Mouse (Mus musculus) liver, adult (tissue): ENCODE results near the gene Arl2bp.

Experiments used
- GATA4 ChIP-seq: IDR thresholded peaks from 2 replicates; pipeline ENCODE4 v1.6.1; 2014; ENCODE audit warnings: mild to moderate bottlenecking, low read length; ENCODE audit not compliant: insufficient replicate concordance

Arl2bp gene

GRCm38 (mm10) chr8:94666456-94667308, at the start of gene Arl2bp:
Gene Arl2bp, plus strand, starts transcription at chr8:94666600.
- TF ChIP-seq GATA4: no peak

GRCm38 (mm10) chr8:94624885-94625284, 41.5 kb upstream of the Arl2bp start:
- TF ChIP-seq GATA4: no peak

GRCm38 (mm10) chr8:94633564-94634194, 32.7 kb upstream of the Arl2bp start:
- no peak for TF ChIP-seq GATA4

- no peak for TF ChIP-seq GATA4
These were observed 32.2 kb upstream of the Arl2bp start for GRCm38 (mm10) chr8:94634211-94634610.

DNA sequence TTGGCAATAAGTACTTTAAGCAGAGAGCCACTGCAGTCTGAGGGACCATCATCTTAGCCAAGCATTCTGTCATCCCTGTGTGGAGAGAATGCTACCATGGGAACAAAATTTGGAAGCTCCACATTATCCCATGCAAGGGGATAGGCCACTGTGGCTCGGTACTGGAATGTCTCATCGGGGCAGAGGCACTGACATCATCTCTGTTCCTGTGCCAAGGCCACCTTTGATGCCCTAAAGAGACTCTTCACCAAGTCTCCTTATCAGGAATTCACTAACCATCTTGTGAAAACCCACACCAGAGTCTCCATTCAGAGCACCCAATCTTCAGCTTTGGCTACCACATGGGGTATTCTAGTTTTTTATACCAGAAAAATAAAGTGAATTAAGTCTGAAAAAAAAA, 25.2 kb upstream of the Arl2bp start:
- no peak for TF ChIP-seq GATA4

GRCm38 (mm10) chr8:94641938-94642337, 24.5 kb upstream of the Arl2bp start:
- no peak for TF ChIP-seq GATA4

DNA sequence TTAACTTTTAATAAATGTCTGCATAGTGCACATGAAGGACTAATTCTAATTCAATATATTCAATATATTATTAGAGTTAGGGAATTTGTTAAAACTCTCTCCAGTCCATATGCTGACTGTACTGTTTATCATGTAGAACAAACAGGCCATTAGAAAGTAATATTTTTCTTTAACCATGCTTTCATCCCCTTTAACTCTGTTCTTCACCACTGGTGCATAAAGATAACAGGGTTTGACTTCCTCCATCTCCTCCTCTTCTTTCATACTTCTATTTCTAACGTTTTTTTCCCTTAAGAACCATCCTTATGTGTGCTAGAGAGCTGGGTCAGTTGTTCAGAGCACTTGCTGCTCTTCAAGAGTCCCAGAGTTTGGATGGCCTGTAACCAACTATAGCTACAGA, 21.2 kb upstream of the Arl2bp start:
- TF ChIP-seq GATA4: no peak

- TF ChIP-seq GATA4: no peak
These were observed 20.2 kb upstream of the Arl2bp start for GRCm38 (mm10) chr8:94646165-94646564.

DNA sequence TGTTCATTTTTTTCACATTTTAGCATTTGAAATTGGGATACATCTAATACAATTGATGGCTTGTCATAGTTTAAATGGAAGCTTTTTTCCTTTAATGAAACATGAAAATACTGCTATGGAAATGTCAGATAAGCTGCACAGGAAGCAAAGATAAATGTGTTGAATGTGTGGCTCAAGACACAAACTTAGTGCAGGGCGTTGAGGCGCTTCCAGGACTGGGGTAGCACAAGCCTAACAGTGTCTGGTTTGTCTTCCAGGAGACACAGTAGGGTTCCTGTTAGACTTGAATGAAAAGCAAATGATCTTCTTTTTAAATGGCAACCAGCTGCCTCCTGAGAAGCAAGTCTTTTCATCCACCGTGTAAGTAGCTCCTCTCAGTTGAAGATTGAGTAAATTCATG, 16.9 kb upstream of the Arl2bp start:
- TF ChIP-seq GATA4: no peak

- TF ChIP-seq GATA4: no peak
These were observed 13.4 kb upstream of the Arl2bp start for GRCm38 (mm10) chr8:94652951-94653350.

GRCm38 (mm10) chr8:94654994-94655393, 11.4 kb upstream of the Arl2bp start:
- TF ChIP-seq GATA4: no peak

DNA sequence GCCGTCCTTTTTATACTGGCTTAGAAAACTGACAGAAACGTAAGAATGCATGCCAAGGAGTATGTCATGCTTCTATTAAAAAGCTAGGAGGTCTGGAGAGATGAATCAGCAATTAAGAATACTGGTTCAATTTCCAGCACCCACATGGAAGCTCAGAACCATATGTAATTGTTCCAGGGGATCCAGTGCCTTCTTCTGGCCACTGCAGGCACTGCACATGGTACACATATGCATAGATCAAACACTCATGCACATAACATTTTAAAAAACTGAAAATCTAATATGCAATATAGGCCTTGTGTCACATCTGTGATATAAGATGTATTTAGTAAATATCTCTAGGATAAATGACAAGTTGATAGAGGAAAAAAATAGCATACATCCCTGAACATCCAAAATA, 8.4 kb upstream of the Arl2bp start:
- TF ChIP-seq GATA4: no peak

GRCm38 (mm10) chr8:94660418-94660817, 6.0 kb upstream of the Arl2bp start:
- no peak for TF ChIP-seq GATA4

DNA sequence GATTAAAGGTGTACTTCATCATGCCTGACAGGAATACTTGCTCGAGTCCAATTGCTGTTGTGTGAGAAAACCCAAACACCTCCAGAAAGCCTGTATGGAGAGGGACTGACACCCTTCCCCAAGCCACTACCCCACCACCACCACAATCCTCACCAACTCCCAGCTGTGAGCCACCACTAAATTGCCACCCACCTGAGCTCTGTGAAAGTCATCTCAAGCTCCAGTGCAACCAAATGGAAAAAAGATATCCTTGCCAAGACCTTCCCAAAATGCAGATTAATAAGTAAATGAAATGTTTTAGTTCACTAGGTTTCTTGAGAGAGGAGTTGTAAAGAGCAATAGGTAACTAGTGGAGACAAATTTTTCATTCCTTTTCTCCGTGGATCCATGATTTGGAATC, 1.7 kb upstream of the Arl2bp start:
- no peak for TF ChIP-seq GATA4

DNA sequence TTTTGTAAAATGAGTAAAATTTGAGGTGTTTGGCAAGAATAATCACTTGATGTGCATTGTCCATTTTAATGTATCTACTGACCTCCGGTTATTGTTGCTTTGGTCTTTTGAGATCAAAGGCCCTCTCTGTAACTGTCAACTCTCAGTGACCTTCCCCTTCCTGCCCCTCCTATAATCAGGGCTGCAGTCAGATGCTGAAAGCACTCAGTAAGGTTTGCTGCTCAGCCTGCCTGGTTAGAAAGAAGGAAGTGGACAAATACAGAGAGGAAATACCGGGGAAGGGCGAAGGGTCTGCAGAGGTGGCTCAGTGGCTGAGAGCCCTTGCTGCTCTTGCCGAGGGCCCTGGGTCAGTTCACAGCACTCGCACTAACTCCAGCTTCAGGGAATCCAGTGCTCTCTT, 8.0 kb downstream of the Arl2bp start:
- no peak for TF ChIP-seq GATA4

DNA sequence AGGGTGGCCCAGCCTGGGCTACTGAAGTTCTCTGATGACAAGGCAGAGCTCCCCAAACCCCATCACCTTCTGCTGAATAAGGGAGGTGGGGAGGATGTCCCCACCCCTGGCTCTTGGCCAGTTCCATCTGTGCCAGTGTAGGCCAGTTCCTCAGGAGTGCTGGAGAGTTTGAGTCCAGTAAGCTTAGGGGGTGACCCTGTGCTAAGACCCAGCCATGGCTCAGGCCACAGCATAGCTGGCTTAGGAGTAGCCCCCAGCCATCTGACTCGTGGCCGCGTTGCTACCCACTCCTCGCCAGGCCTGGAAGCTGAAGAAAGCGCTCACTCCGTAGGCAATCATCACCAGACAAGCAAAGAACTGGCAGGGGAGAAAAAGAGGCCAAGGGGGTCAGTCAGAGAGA, 9.5 kb downstream of the Arl2bp start:
- TF ChIP-seq GATA4: no peak

DNA sequence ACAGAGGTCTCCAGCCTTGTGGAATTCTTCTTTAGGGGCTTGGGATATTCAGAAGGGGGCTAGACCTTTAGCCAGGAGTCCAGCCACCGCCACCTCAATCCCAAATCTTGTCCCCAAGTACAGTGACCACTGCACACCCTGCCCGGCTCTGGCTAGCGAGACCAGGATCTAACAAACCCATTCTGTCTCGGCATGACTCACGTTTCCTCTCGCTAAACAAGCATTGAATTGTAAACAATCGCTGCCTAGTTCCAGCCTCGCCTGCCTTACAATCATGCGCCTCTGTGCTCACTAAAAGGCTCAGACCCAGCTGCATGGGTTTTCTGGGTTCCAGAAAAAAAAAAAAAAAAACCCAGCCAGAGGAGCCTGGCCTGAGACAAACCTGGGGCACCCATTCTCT, 12.2 kb downstream of the Arl2bp start:
- no peak for TF ChIP-seq GATA4

GRCm38 (mm10) chr8:94680414-94680813, 14.0 kb downstream of the Arl2bp start:
- TF ChIP-seq GATA4: no peak
